Mouse (Mus musculus) liver, embryonic 15.5 days (tissue): ENCODE results near the gene Chsy1. TPM values are rescaled to one million over a fixed set of nuclear protein-coding genes. Genes with fewer than 3 reads are reported as not detected.
A peak's percentile ranks its signal among the peaks of the same experiment; 100 is the strongest.
"Not testable (repeated sequence)": the region's sequence is repeated elsewhere in the genome, so short reads cannot be mapped to it uniquely, and the experiment has no call there.

Experiments
- ATAC-seq: fragments of 200-750 bp; cut with Nextera tagmentation; 2 replicates; pipeline ENCODE4 v1.8.0; 2017; ENCODE audit warnings: moderate number of reproducible peaks, mild to moderate bottlenecking, moderate library complexity; ENCODE audit not compliant: insufficient read depth
- H3K27ac ChIP-seq: fragments of 300-500 bp; sonication (generic); replicated peaks from 2 replicates; pipeline ENCODE4 v1.5.1; 2015; ENCODE audit warnings: mild to moderate bottlenecking, inconsistent platforms
- H3K27me3 ChIP-seq: fragments of 300-500 bp; sonication (generic); 2 replicates; pipeline ENCODE4 v1.6.1; 2015; ENCODE audit warnings: mild to moderate bottlenecking, inconsistent platforms
- H3K36me3 ChIP-seq: fragments of 300-500 bp; sonication (generic); replicated peaks from 2 replicates; pipeline ENCODE4 v1.6.1; 2015; ENCODE audit warnings: moderate library complexity, mild to moderate bottlenecking, inconsistent platforms
- H3K4me1 ChIP-seq: fragments of 300-500 bp; sonication (generic); replicated peaks from 2 replicates; pipeline ENCODE4 v1.6.1; 2015; ENCODE audit warnings: inconsistent platforms
- H3K4me2 ChIP-seq: fragments of 300-500 bp; sonication (generic); 2 replicates; pipeline ENCODE4 v1.6.1; 2015; ENCODE audit warnings: moderate library complexity, mild to moderate bottlenecking, inconsistent platforms
- H3K4me3 ChIP-seq: fragments of 300-500 bp; sonication (generic); replicated peaks from 2 replicates; pipeline ENCODE4 v1.5.1; 2015; ENCODE audit warnings: mild to moderate bottlenecking, inconsistent platforms
- H3K9ac ChIP-seq: fragments of 300-500 bp; sonication (generic); 2 replicates; pipeline ENCODE4 v1.6.1; 2015; ENCODE audit warnings: moderate library complexity, mild to moderate bottlenecking, inconsistent platforms
- H3K9me3 ChIP-seq: fragments of 300-500 bp; sonication (generic); replicated peaks from 2 replicates; pipeline ENCODE4 v1.6.1; 2016; ENCODE audit warnings: inconsistent platforms
- WGBS: fragments of 180-500 bp; shearing (Covaris S2); methylation state at CpG from one replicate; pipeline ENCODE4 v1.1.7; 2015; ENCODE audit warnings: mixed read lengths; ENCODE audit not compliant: insufficient replicate concordance; 5-methylcytosine and 5-hydroxymethylcytosine counted together
- polyA plus RNA-seq: library from polyadenylated mRNA; unstranded; fragments of >200 nt; fragmentation: Nextera tagmentation; extraction: Ambion mirVana; gene quantifications from 2 replicates; pipeline ENCODE4 v1.2.1, GENCODE M21; 2015

The Chsy1 gene
- polyA plus RNA-seq, 1 experiment from 2014 or later: 6.3 TPM

DNA sequence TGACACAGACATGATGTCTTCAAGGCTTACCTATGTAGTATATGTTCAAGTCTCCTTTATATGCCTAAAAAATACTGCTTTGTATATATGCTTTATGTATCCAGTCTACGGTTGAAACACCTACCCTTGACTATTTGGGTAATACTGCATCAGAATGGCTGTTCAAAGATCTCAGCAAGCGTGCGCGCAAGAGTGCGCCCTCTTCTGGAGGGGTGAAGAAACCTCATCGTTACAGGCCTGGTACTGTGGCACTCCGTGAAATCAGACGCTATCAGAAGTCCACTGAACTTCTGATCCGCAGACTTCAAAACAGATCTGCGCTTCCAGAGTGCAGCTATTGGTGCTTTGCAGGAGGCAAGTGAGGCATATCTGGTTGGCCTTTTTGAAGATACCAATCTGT lies 81.1 kb downstream of the Chsy1 start:
- not testable (repeated sequence) for H3K9me3 ChIP-seq, H3K9ac ChIP-seq, ATAC-seq, H3K27me3 ChIP-seq, H3K4me2 ChIP-seq, H3K36me3 ChIP-seq, H3K27ac ChIP-seq, H3K4me3 ChIP-seq
- 80% methylated on average over 10 of the region's 10 CpGs for WGBS
- peaks cover 79% of the 10 kb centered on the region for H3K4me1 ChIP-seq

DNA sequence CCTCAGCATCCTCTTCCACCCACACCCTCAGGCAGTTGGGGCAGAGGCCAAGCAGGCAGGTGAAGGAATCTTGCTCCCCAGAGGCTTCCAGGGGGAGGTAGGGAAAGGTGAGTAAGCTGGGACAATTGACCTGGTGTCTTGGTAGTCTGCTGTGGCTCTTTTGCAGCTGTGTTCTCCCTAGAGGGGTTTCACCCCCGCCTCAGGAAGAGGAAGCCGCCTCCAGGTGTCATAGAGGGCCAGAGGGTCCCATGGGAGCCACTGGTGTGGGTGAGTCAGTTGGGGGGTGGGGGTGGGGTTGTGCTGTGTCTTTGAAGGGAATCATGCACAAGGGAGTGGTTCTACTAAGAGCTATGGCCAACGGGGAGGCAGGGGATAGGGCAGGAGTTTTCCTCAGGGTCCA lies 85.2 kb downstream of the Chsy1 start:
- Histone ChIP-seq H3K9ac (no peak overlapping the region; the same call in 1 of the 2 replicates), H3K4me1 (peaks cover 76% of the 10 kb centered on the region)

DNA sequence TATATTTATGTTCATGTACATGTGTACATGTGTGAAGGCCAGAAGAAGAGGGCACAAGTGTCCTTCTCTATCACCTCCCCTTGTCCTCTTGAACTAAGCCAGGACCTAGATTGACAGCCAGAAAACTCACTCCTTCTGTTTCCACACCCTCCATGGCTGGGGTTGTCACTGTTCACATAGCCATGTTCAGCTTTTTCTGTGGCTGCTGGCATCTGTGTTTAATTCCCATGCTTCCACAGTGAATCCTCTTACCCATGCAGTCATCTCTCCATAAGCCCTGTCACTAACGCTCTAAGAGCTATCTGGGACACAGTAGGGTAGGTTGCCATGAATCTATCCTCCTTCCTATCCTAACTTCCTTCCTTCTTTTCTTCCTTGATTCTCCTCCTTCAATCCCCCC lies 86.6 kb downstream of the Chsy1 start:
- H3K9me3 ChIP-seq: no peaks in the 10 kb centered on the region
- H3K9ac ChIP-seq: peak overlapping the region; percentile 45
- H3K4me3 ChIP-seq: no peak overlapping the region
- peak overlapping the region; percentile 80 for H3K4me2 ChIP-seq
- 18% methylated on average over 1 of the region's 1 CpGs for WGBS
- H3K36me3 ChIP-seq: no peaks in the 10 kb centered on the region
- ATAC-seq: no peak
- H3K4me1 ChIP-seq: peaks cover 89% of the 10 kb centered on the region
- H3K27me3 ChIP-seq: no peaks in the 10 kb centered on the region
- peak overlapping the region; percentile 100 for H3K27ac ChIP-seq

More for the DNA sequence above, 85.2 kb downstream of the Chsy1 start:
- Histone ChIP-seq H3K27me3 (no peaks in the 10 kb centered on the region), H3K9me3 (no peaks in the 10 kb centered on the region), H3K4me2 (no peak overlapping the region), H3K36me3 (no peaks in the 10 kb centered on the region), H3K4me3 (no peak overlapping the region), H3K27ac (peak overlapping the region; percentile 100)
- WGBS: 52% methylated on average over 3 of the region's 3 CpGs
- ATAC-seq: no peak

DNA sequence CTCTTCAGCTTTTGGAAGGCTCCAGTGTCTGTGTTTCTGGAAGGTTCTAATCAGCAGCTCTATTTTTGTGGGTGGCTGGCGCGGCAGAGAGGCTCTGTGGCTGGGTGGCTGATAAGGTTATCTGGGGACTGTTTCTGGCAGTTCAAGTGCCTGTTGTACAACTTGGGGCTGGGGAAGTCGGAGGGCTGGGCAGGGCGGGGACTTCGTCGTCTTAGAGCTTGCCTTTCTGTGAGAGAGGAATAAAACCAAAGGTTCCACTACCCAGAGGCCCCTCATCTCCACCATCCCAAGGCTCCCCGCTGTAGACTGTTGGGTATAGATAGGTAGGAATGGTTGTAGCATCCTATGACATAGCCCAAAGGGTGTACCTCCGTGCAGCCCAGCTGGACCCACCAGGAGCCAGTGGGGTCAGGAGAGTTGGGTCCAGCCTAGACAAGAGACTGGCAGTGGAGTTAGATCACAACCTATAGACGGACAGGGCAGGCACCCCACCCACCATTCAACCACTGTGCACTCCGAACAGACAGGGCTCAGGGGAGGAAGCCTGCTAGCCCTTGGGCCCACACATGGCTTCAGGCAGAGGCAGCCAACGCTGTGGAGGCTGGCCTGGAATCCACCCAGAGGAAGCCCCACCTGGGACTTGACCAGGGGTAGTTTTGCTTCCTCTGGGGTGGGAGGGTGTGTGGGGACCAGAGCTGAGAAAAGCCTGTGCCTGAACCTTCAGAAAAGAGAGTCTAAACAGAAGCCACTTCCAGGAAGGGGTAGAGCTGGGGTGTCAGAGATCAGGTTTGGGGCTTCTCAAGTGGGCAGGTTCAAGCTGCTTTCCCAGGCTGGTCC lies 87.5 kb downstream of the Chsy1 start:
- H3K36me3 ChIP-seq: no peaks in the 10 kb centered on the region
- ATAC-seq: peak; percentile 94
- H3K4me2 ChIP-seq: peak overlapping the region; percentile 80
- peak overlapping the region; percentile 37 for H3K4me3 ChIP-seq
- H3K27ac ChIP-seq: peak overlapping the region; percentile 100
- no peaks in the 10 kb centered on the region for H3K27me3 ChIP-seq
- peaks cover 93% of the 10 kb centered on the region for H3K4me1 ChIP-seq
- H3K9me3 ChIP-seq: no peaks in the 10 kb centered on the region
- peak overlapping the region; percentile 64 for H3K9ac ChIP-seq
- WGBS: 8% methylated on average over 11 of the region's 11 CpGs

DNA sequence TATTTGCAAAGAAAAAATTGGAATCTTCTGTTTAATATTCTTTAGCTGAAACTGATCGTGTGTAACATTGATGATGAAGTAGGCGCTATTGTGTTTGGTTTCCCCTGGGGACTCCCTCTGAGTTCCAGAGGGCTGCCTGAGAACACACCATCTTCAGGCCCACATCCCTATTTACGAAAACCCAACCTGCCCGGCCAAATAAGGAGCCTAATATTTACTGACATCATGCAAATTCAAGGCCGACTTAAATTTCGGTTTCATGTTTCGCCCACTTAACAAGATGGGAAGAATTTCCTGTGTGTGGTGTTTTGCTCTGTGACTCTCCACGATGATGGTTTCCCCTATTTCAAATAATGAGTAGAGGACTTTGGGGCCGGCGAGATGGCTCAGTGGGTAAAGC lies 89.1 kb downstream of the Chsy1 start:
- no peak overlapping the region for H3K4me2 ChIP-seq
- H3K27ac ChIP-seq: peak overlapping the region; percentile 79
- peaks cover 79% of the 10 kb centered on the region for H3K4me1 ChIP-seq
- no peaks in the 10 kb centered on the region for H3K36me3 ChIP-seq
- H3K4me3 ChIP-seq: no peak overlapping the region
- no peaks in the 10 kb centered on the region for H3K27me3 ChIP-seq
- ATAC-seq: no peak
- H3K9me3 ChIP-seq: no peaks in the 10 kb centered on the region
- H3K9ac ChIP-seq: peak overlapping the region; percentile 13; the same call in 1 of the 2 replicates
- WGBS: 78% methylated on average over 10 of the region's 10 CpGs

DNA sequence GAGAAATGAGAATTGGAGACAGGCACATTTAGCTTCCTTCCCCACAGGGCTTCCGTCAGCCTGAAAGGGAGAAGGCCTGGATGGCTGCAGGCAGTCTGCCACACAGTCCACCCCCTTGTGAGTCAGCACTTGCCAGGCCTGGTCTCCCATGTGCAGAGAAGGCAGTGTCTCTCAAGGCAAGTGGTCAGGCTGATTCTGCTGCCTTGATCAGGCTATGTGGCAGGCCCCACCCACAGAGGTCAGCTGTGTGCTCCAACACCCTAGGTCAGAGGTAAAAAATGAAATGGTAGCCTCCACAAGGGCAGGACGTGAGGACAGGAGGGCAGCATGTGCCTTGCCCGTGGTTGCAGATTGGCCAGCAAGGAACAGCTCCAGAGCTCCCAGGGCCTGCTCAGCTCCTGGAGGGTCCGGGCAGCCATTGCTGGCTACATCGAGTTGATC lies 90.1 kb downstream of the Chsy1 start:
- ATAC-seq: 0 out of 2 replicates have a peak, but pooled peaks have one; percentile 8

DNA sequence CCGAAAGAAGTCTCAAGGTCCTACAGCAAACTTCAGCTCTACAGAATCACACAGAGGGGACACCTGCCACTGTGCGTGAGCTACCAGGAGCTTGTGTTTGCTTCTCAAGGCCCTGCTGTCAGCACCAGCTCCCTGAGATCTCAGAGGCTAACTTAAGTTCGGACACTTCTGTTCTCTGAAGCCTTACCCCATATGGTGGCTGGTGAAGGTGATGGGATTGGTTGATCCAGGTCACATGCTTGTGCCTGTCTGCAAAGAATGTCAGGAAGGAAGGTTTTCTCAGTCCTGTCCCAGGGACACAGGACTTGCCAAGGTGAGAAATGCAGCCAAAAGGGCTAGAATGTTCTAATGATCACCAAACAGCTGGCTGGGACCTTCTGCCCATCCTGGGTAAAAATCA lies 91.1 kb downstream of the Chsy1 start:
- Histone ChIP-seq H3K4me3 (no peak overlapping the region), H3K36me3 (no peaks in the 10 kb centered on the region), H3K4me1 (peaks cover 59% of the 10 kb centered on the region), H3K27me3 (no peaks in the 10 kb centered on the region), H3K9me3 (no peaks in the 10 kb centered on the region), H3K27ac (peak overlapping the region; percentile 79), H3K9ac (peak overlapping the region; percentile 28; the same call in 1 of the 2 replicates), H3K4me2 (no peak overlapping the region)
- WGBS: 71% methylated on average over 3 of the region's 3 CpGs
- ATAC-seq: no peak

More for the DNA sequence above, 90.1 kb downstream of the Chsy1 start:
- Histone ChIP-seq H3K27ac (peak overlapping the region; percentile 79), H3K9ac (peak overlapping the region; percentile 13), H3K4me2 (peak overlapping the region; percentile 3; the same call in 1 of the 2 replicates), H3K4me1 (peaks cover 69% of the 10 kb centered on the region), H3K36me3 (no peaks in the 10 kb centered on the region), H3K4me3 (no peak overlapping the region), H3K9me3 (no peaks in the 10 kb centered on the region), H3K27me3 (no peaks in the 10 kb centered on the region)
- WGBS: 55% methylated on average over 5 of the region's 5 CpGs

DNA sequence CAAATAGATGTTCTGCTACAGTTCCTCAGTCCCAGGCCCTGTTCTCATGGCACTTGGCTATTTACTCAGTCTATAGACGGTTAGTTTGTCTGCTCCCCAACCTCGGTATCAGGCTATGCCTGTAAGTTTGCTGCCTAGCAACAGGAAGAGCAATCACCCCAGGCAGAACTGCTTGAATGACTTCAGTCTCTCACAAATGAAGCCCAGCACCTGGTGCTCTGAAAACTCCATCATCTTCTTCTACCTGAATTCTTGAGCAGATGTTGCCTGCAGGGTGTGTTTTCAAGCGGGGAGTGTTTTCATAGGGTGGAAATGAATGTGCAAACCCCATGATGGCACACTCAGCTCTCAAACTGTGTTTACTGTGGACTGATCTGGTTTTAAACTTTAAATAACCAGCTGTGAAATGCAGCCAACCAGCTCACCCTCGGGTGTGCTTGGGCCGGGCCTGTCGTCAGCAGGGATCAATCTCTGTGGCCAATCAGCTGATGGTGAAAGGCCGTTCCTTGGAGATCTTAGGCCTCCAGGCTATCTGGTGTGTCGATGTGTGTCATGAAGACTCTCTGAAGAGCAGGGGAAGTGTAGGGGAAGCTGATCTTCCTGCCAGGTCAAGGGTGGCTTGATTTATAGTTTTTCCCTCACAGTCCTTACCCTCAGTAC lies 91.6 kb downstream of the Chsy1 start:
- Histone ChIP-seq H3K4me1 (peaks cover 53% of the 10 kb centered on the region), H3K9ac (peak overlapping the region; percentile 28; the same call in 1 of the 2 replicates), H3K27ac (peak overlapping the region; percentile 79), H3K4me3 (no peak overlapping the region), H3K9me3 (no peaks in the 10 kb centered on the region), H3K4me2 (no peak overlapping the region), H3K36me3 (no peaks in the 10 kb centered on the region), H3K27me3 (no peaks in the 10 kb centered on the region)
- WGBS: 17% methylated on average over 8 of the region's 8 CpGs
- ATAC-seq: no peak

DNA sequence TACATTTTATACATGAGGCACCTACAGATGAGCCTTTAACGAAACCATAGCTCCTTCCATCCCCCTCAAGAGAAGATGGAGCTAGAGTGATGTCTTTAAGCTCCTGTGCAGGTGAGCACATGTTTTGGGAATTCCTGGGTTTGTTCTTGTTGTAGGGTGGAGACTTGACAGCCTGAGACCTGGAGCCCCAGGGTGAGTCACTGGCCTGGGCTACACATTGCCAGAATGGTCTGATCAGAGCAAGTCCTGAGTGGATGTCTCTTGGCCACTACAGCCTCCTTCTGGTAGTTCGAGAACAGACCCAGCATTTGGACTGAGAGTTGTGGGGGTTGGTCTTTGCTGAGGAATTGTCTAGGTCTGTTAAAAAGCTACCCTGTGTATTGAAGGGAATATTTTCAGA lies 92.3 kb downstream of the Chsy1 start:
- Histone ChIP-seq H3K27me3 (no peaks in the 10 kb centered on the region), H3K4me2 (no peak overlapping the region), H3K9ac (no peak overlapping the region), H3K4me3 (no peak overlapping the region), H3K4me1 (peaks cover 50% of the 10 kb centered on the region), H3K36me3 (no peaks in the 10 kb centered on the region), H3K9me3 (no peaks in the 10 kb centered on the region), H3K27ac (peak overlapping the region; percentile 79; the same call in 1 of the 2 replicates)
- no peak for ATAC-seq
- 72% methylated on average over 2 of the region's 2 CpGs for WGBS

DNA sequence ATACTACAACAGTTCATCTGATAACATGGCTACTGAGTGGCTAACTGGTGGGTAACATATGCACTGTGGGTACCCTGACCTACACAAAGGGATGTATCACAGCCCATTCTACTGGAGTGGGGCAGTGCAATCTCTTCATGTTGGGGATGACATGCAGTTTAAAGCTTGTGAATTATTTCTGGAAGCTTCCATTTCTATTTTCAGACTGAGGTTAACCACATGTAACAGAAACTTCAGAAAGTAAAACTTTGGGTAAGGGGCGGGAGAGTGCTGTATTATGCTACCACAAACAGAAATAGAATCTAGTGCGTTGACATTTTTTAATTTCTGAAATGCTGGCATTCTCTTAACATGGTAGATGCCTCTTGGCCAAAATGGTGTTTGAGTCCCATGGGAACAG lies 100.6 kb downstream of the Chsy1 start:
- WGBS: 19% methylated on average over 2 of the region's 2 CpGs
- Histone ChIP-seq H3K9me3 (no peaks in the 10 kb centered on the region), H3K27ac (no peak overlapping the region), H3K9ac (no peak overlapping the region), H3K4me2 (no peak overlapping the region), H3K4me1 (no peaks in the 10 kb centered on the region; the same call in 1 of the 2 replicates), H3K36me3 (no peaks in the 10 kb centered on the region), H3K4me3 (no peak overlapping the region), H3K27me3 (no peaks in the 10 kb centered on the region)
- ATAC-seq: no peak

DNA sequence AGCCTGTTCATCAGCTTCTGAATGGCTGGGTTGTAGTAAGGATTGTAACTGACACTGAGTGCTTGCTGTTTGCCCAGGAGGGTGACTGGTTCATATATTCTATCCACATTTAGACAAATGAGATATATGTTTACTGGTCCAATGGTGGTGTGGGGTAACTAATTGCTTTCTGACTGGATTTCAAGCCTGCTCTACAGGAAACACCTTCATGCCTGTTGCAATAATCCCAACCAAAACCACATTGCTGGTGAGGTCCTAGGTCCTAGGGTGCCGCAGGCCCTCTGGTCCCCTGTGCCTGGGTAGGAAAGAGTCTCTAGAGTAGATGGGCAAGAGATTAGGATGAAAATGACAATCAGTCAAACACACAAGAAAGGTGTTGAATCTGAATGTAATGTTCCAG lies 103.6 kb downstream of the Chsy1 start:
- Histone ChIP-seq H3K4me3 (no peak overlapping the region), H3K27ac (no peak overlapping the region), H3K9me3 (no peaks in the 10 kb centered on the region), H3K36me3 (no peaks in the 10 kb centered on the region), H3K4me2 (no peak overlapping the region), H3K9ac (no peak overlapping the region), H3K4me1 (no peaks in the 10 kb centered on the region; the same call in none of the 2 replicates), H3K27me3 (no peaks in the 10 kb centered on the region)
- WGBS: 75% methylated on average over 1 of the region's 1 CpGs
- ATAC-seq: no peak
